Mouse (Mus musculus) liver, adult 2 months (tissue): ENCODE data around the gene Myo5c.

Experiments used
- CTCF ChIP-seq: fragments of 200-500 bp; IDR thresholded peaks from 2 replicates; pipeline ENCODE4 v1.5.1; 2011; ENCODE audit warnings: low read depth, low read length, control low read depth
- POLR2A ChIP-seq: fragments of 200-500 bp; IDR thresholded peaks from 2 replicates; pipeline ENCODE4 v1.6.1; 2011; ENCODE audit warnings: low read length, control low read depth; ENCODE audit not compliant: insufficient read depth; ENCODE audit errors: extremely low read depth

DNA sequence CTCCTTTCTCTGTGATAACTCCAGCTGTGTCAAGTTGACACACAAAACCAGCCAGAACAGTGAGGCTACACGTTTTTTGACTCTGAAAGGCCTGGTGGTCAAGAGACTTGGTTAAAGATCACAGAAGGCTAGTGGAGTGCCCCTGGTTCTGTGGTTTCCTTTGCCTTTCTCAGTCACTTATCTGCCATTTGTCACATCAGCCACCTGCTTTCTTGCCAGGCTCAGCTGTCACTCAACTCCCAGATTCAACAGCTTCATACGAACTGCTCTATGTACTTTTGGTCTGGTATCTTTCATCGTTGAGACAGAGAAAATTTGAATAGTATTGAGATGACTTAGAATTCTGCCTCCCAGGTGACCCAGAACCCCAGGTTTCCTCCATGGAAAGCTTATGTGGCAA lies 21.9 kb downstream of the Myo5c start:
- TF ChIP-seq POLR2A (no peak), CTCF (no peak)
